Mouse (Mus musculus) c-Kit-negative CD71-positive TER-119-positive erythroid progenitor cells, embryonic 14.5 days (primary cell): ENCODE data around the gene Krt88.

ENCODE experiments used
- DNase-seq: peaks from one replicate; pipeline ENCODE4 v3.0.0-alpha.2; 2013; ENCODE audit warnings: low read depth, low spot score

Krt88 gene

GRCm38 (mm10) chr15:101447444-101447843 is at the start of gene Krt88:
Krt88 (plus strand) TSS chr15:101447744.
- no peak for DNase-seq

- DNase-seq: no peak
Observed at GRCm38 (mm10) chr15:101398269-101398668, 49.3 kb upstream of the Krt88 start.

GRCm38 (mm10) chr15:101410775-101411174 is 36.8 kb upstream of the Krt88 start, which contains the start of gene Krt7:
Krt7 (plus strand) TSS chr15:101411043.
- no peak for DNase-seq

GRCm38 (mm10) chr15:101412188-101412587 is 35.4 kb upstream of the Krt88 start:
- DNase-seq: no peak

- DNase-seq: no peak
Observed at GRCm38 (mm10) chr15:101413916-101414635, 33.5 kb upstream of the Krt88 start.

GRCm38 (mm10) chr15:101414807-101415565 is 32.6 kb upstream of the Krt88 start:
- no peak for DNase-seq

- DNase-seq: no peak
Observed at GRCm38 (mm10) chr15:101418950-101419349, 28.6 kb upstream of the Krt88 start.

- DNase-seq: no peak
Observed at GRCm38 (mm10) chr15:101420903-101421302, 26.6 kb upstream of the Krt88 start.

- DNase-seq: no peak
Observed at GRCm38 (mm10) chr15:101424914-101425313, 22.6 kb upstream of the Krt88 start.

GRCm38 (mm10) chr15:101436611-101437010 is 10.9 kb upstream of the Krt88 start:
- no peak for DNase-seq

- DNase-seq: no peak
Observed at GRCm38 (mm10) chr15:101438555-101438954, 9.0 kb upstream of the Krt88 start, which contains the start of gene Krt87. Krt87 (minus strand) TSS chr15:101438804.

GRCm38 (mm10) chr15:101440837-101441236 is 6.7 kb upstream of the Krt88 start:
- no peak for DNase-seq

GRCm38 (mm10) chr15:101446572-101446971 is 972 bp upstream of the Krt88 start:
- no peak for DNase-seq

- DNase-seq: no peak
Observed at GRCm38 (mm10) chr15:101453093-101453736, 5.7 kb downstream of the Krt88 start.

GRCm38 (mm10) chr15:101454774-101455173 is 7.2 kb downstream of the Krt88 start:
- no peak for DNase-seq

- DNase-seq: no peak
Observed at GRCm38 (mm10) chr15:101455292-101455691, 7.7 kb downstream of the Krt88 start.

- DNase-seq: no peak
Observed at GRCm38 (mm10) chr15:101455891-101456290, 8.3 kb downstream of the Krt88 start.

GRCm38 (mm10) chr15:101458361-101458930 is 10.9 kb downstream of the Krt88 start:
- no peak for DNase-seq

- no peak for DNase-seq
Observed at GRCm38 (mm10) chr15:101459283-101459682, 11.7 kb downstream of the Krt88 start.

- no peak for DNase-seq
Observed at GRCm38 (mm10) chr15:101463651-101464050, 16.1 kb downstream of the Krt88 start, which contains the start of gene Krt81. Krt81 (minus strand) TSS chr15:101463751.

GRCm38 (mm10) chr15:101469093-101469492 is 21.5 kb downstream of the Krt88 start:
- no peak for DNase-seq
